Mouse (Mus musculus) E14TG2a.4 (cell line): Measurements from ENCODE around the gene Recql.

ENCODE experiments used
- H3K27me3 ChIP-seq: 2 replicates; pipeline ENCODE4 v1.6.1; 2014; ENCODE audit warnings: low read length, control low read depth; ENCODE audit not compliant: insufficient read depth
- H3K36me3 ChIP-seq: 2 replicates; pipeline ENCODE4 v1.6.1; 2014; ENCODE audit warnings: low read length, control low read depth; ENCODE audit not compliant: insufficient read depth
- H3K4me1 ChIP-seq: replicated peaks from 2 replicates; pipeline ENCODE4 v1.6.1; 2014; ENCODE audit warnings: low read depth, low read length, control low read depth
- H3K4me3 ChIP-seq: replicated peaks from 2 replicates; pipeline ENCODE4 v1.5.1; 2014; ENCODE audit warnings: mild to moderate bottlenecking, low read length
- H3K9me3 ChIP-seq: 2 replicates; pipeline ENCODE4 v1.6.1; 2014; ENCODE audit warnings: low read length, control low read depth
- CTCF ChIP-seq: conservative IDR thresholded peaks from 2 replicates; pipeline ENCODE4 v1.5.1; 2014; ENCODE audit warnings: low read length
- NANOG ChIP-seq: IDR thresholded peaks from 2 replicates; pipeline ENCODE4 v1.6.1; 2014; ENCODE audit warnings: borderline replicate concordance, low read length, mixed read lengths
- POU5F1 ChIP-seq: IDR thresholded peaks from 2 replicates; pipeline ENCODE4 v1.6.1; 2014; ENCODE audit warnings: low read length, borderline replicate concordance

The Recql gene

GRCm38 (mm10) chr6:142322881-142323280, 64.0 kb downstream of the Recql start, which contains the start of gene Slco1a5:
Gene Slco1a5 (minus strand): TSS chr6:142322981.
- no peak within 1 kb of the TSS for H3K4me3 ChIP-seq
- H3K36me3 ChIP-seq = no peaks in the 10 kb centered on the region
- TF ChIP-seq CTCF (no peak), POU5F1 (no peak), NANOG (no peak)
- peaks cover 14% of the 10 kb centered on the region for H3K4me1 ChIP-seq
- peaks cover 9% of the 10 kb centered on the region for H3K9me3 ChIP-seq
- H3K27me3 ChIP-seq = no peaks in the 10 kb centered on the region

GRCm38 (mm10) chr6:142317106-142317505, 69.8 kb downstream of the Recql start:
- TF ChIP-seq CTCF (no peak), NANOG (no peak), POU5F1 (no peak)
- no peaks in the 10 kb centered on the region for H3K36me3 ChIP-seq
- H3K27me3 ChIP-seq = no peaks in the 10 kb centered on the region

GRCm38 (mm10) chr6:142314285-142314684, 72.6 kb downstream of the Recql start:
- Histone ChIP-seq H3K9me3 (peaks cover 18% of the 10 kb centered on the region), H3K27me3 (no peaks in the 10 kb centered on the region), H3K36me3 (no peaks in the 10 kb centered on the region), H3K4me1 (no peaks in the 10 kb centered on the region), H3K4me3 (no peak overlapping the region)
- TF ChIP-seq CTCF = no peak
- TF ChIP-seq POU5F1 = no peak
- no peak for TF ChIP-seq NANOG

More at GRCm38 (mm10) chr6:142317106-142317505, 69.8 kb downstream of the Recql start:
- Histone ChIP-seq H3K4me1 (no peaks in the 10 kb centered on the region), H3K4me3 (no peak overlapping the region), H3K9me3 (peaks cover 14% of the 10 kb centered on the region)

GRCm38 (mm10) chr6:142305076-142305475, 81.8 kb downstream of the Recql start:
- Histone ChIP-seq H3K4me1 (no peaks in the 10 kb centered on the region), H3K4me3 (no peak overlapping the region), H3K27me3 (no peaks in the 10 kb centered on the region), H3K9me3 (peaks cover 4% of the 10 kb centered on the region), H3K36me3 (no peaks in the 10 kb centered on the region)
- TF ChIP-seq CTCF (no peak), NANOG (no peak), POU5F1 (no peak)
